Mouse (Mus musculus) heart, postnatal 0 days (tissue): ENCODE measurements at regions not wholly inside any gene's neighbourhood (a gene's known extent, or its start where the extent isn't known, plus 50 kb on each side); places are given as distances from the start of the nearest gene placed in this dataset.

ENCODE experiments used
- ATAC-seq: fragments of 200-750 bp; cut with Nextera tagmentation; 2 replicates; pipeline ENCODE4 v1.8.0; 2017; ENCODE audit warnings: low read depth, moderate number of reproducible peaks, moderate library complexity; ENCODE audit not compliant: insufficient read depth
- DNase-seq: peaks from one replicate; pipeline ENCODE4 v3.0.0-alpha.2; 2016; ENCODE audit warnings: low spot score
- H3K27ac ChIP-seq: fragments of 300-500 bp; sonication (generic); 2 replicates; pipeline ENCODE4 v1.5.1; 2014; ENCODE audit warnings: low read depth, mild to moderate bottlenecking
- H3K27me3 ChIP-seq: fragments of 300-500 bp; sonication (generic); 2 replicates; pipeline ENCODE4 v1.6.1; 2014; ENCODE audit warnings: low read length, mixed read lengths; ENCODE audit not compliant: control insufficient read depth, insufficient read depth
- H3K36me3 ChIP-seq: fragments of 300-500 bp; sonication (generic); replicated peaks from 2 replicates; pipeline ENCODE4 v1.6.1; 2014; ENCODE audit warnings: low read length, mixed read lengths; ENCODE audit not compliant: control insufficient read depth, insufficient read depth
- H3K4me1 ChIP-seq: fragments of 300-500 bp; sonication (generic); 2 replicates; pipeline ENCODE4 v1.6.1; 2014; ENCODE audit warnings: antibody characterized with exemption; ENCODE audit not compliant: control insufficient read depth, insufficient read depth
- H3K4me2 ChIP-seq: fragments of 300-500 bp; sonication (generic); 2 replicates; pipeline ENCODE4 v1.6.1; 2014; ENCODE audit warnings: low read depth, mild to moderate bottlenecking, low read length, moderate library complexity
- H3K4me3 ChIP-seq: fragments of 300-500 bp; sonication (generic); 2 replicates; pipeline ENCODE4 v1.5.1; 2014; ENCODE audit warnings: low read depth, low read length
- H3K9ac ChIP-seq: fragments of 300-500 bp; sonication (generic); replicated peaks from 2 replicates; pipeline ENCODE4 v1.6.1; 2014; ENCODE audit warnings: low read depth, low read length, mixed read lengths
- H3K9me3 ChIP-seq: fragments of 300-500 bp; sonication (generic); replicated peaks from 2 replicates; pipeline ENCODE4 v1.6.1; 2016; ENCODE audit warnings: low read length; ENCODE audit not compliant: control insufficient read depth
- CTCF ChIP-seq: IDR thresholded peaks from 2 replicates; pipeline ENCODE4 v1.5.1; 2016; ENCODE audit warnings: antibody characterized with exemption, control low read depth, low read depth
- EP300 ChIP-seq: IDR thresholded peaks from 2 replicates; pipeline ENCODE4 v1.6.1; 2016; ENCODE audit warnings: antibody characterized with exemption, low read depth
- WGBS: fragments of 180-500 bp; shearing (Covaris S2); extraction: QIAGEN DNeasy Blood & Tissue Kit; methylation state at CpG from one replicate; pipeline ENCODE4 v1.1.7; 2014; 5-methylcytosine and 5-hydroxymethylcytosine counted together

- ATAC-seq = no peak
Observed at GRCm38 (mm10) chr12:50734135-50734534, 85.2 kb upstream of the Prkd1 start.

GRCm38 (mm10) chr12:50712615-50713014 is 63.7 kb upstream of the Prkd1 start:
- H3K4me3 ChIP-seq = no peak overlapping the region
- H3K27ac ChIP-seq = no peak overlapping the region
- no peaks in the 10 kb centered on the region for H3K9me3 ChIP-seq
- no peaks in the 10 kb centered on the region for H3K36me3 ChIP-seq
- no peak overlapping the region for H3K9ac ChIP-seq
- H3K27me3 ChIP-seq = no peaks in the 10 kb centered on the region
- H3K4me1 ChIP-seq = no peaks in the 10 kb centered on the region
- TF ChIP-seq EP300 (no peak), CTCF (no peak)
- ATAC-seq = no peak
- WGBS = 83% methylated on average over 5 of the region's 5 CpGs
- no peak for DNase-seq
- no peak overlapping the region for H3K4me2 ChIP-seq

More at GRCm38 (mm10) chr12:50734135-50734534, 85.2 kb upstream of the Prkd1 start:
- H3K9ac ChIP-seq = no peak overlapping the region
- H3K4me3 ChIP-seq = no peak overlapping the region
- no peaks in the 10 kb centered on the region for H3K27me3 ChIP-seq
- no peak overlapping the region for H3K27ac ChIP-seq
- H3K9me3 ChIP-seq = no peaks in the 10 kb centered on the region
- DNase-seq = no peak
- TF ChIP-seq EP300 = no peak
- TF ChIP-seq CTCF = no peak
- 73% methylated on average over 9 of the region's 9 CpGs for WGBS
- no peaks in the 10 kb centered on the region for H3K4me1 ChIP-seq
- H3K36me3 ChIP-seq = no peaks in the 10 kb centered on the region
- no peak overlapping the region for H3K4me2 ChIP-seq

GRCm38 (mm10) chr12:50709000-50709788 is 60.3 kb upstream of the Prkd1 start:
- H3K9ac ChIP-seq = no peak overlapping the region

GRCm38 (mm10) chr12:50698613-50699442 is 49.9 kb upstream of the Prkd1 start:
- no peaks in the 10 kb centered on the region for H3K27me3 ChIP-seq
- H3K4me3 ChIP-seq = no peak overlapping the region
- no peaks in the 10 kb centered on the region for H3K4me1 ChIP-seq
- DNase-seq (no peak), ATAC-seq (no peak)
- WGBS = 58% methylated on average over 5 of the region's 5 CpGs
- no peaks in the 10 kb centered on the region for H3K9me3 ChIP-seq
- no peak for TF ChIP-seq EP300
- TF ChIP-seq CTCF = no peak
- H3K9ac ChIP-seq = no peak overlapping the region
- no peak overlapping the region for H3K4me2 ChIP-seq
- H3K27ac ChIP-seq = no peak overlapping the region
- H3K36me3 ChIP-seq = no peaks in the 10 kb centered on the region

More at GRCm38 (mm10) chr12:50709000-50709788, 60.3 kb upstream of the Prkd1 start:
- Histone ChIP-seq H3K27me3 (no peaks in the 10 kb centered on the region), H3K27ac (no peak overlapping the region), H3K36me3 (no peaks in the 10 kb centered on the region), H3K9me3 (no peaks in the 10 kb centered on the region), H3K4me3 (no peak overlapping the region), H3K4me1 (no peaks in the 10 kb centered on the region), H3K4me2 (no peak overlapping the region)
- WGBS = 72% methylated on average over 6 of the region's 6 CpGs
- DNase-seq = no peak
- TF ChIP-seq CTCF (no peak), EP300 (no peak)
- ATAC-seq = no peak
